Mouse (Mus musculus) mesoderm, embryonic 11.5 days (tissue): ENCODE measurements around the gene Ptges2.

ENCODE experiments used
- DNase-seq: peaks from one replicate; pipeline ENCODE4 v3.0.0-alpha.2; 2012; ENCODE audit warnings: low read depth, low spot score

Gene Ptges2

DNA sequence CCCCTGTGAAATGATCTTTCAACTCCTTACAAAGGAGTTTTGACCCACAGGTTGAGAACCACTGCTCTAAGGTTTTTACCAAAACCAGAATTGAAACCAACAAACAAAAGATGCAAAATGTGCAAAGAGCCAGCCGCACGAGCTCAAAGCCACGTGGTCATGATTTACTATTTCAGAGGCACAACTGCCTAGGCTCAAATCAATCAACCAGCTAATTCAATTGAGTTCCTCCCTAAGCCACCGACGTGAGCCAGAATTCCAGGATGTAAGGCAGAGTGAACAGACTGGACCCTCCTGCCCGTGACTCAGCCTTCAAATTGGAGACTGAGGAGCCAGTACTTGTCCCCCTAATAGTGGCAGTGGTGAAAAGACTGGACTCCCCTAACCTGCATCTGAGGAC, 43.5 kb downstream of the Ptges2 start:
- DNase-seq = peak; percentile 25

DNA sequence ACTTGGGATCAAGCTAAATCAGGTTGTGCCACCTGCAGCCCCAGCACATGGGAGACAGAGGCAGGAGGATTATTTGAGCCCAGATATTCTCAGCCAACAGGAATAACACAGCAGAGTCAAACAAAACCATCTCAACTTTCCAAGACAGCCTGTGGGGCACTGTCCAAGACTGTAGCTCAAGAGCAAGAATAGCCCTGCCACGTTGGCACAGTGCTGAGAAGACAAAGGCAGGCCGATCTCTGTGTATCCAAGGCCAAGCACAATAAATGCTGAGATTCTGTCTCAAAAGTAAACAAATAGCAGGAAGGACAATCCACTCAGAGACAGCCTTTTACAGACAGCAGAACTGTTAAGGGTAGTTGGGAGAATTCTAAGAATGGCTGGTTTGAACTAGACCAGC, 44.5 kb downstream of the Ptges2 start:
- DNase-seq = no peak

DNA sequence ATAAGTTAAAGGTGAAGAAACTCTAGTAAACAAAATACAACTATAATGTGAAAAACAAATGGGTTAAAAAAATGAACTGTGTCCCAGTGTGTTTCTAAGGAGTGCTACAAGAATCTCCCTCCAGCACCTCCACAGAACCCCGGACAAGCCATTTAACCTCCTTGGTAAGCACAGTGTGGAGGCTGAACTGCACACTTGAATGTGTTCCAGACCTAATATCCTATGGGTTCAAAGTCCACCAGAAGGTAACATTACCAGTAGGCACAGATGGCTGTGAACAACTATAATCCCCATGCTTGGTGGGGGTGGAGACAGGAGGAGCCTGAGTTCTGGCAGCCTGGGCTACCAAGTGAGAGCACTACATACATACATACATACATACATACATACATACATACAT, 44.9 kb downstream of the Ptges2 start:
- no peak for DNase-seq

DNA sequence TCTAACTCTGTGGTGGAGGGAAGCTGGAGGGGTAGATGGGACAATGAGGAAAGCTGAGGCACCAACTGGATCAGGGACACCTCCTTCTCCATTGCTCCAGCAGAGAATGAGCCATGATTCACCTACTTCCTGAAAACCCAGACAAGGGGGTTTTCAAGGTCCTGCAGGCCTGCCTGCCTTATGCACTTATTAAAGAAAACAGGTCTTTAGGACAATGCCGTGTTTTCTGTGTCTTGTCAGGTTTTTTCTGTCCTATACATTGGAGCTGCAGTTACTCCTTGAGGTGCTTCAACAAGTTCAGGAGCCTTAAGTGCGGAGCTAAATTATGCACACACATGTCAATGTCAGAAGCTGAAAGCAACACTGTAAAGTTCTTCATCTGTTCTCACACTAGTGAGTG, 45.9 kb downstream of the Ptges2 start:
- DNase-seq = no peak

DNA sequence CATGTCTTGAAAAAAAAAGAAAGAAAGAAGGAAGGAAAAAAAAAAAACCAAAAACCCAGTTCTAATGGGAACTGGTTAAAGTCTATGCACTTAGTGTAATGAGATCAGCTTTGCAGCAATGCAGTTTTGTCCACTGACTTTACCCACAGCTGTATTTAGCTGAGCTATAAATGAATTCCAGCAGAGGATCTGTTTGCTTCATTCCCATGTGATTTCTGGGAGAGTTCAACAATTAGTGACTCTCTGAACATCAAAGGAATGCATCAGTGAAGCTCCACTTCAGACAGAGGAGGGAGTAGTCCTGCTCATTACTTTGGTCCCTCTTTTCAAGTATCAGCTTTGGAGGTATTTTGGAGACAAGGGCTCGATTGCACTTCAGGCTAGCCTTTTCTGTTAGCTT, 49.8 kb downstream of the Ptges2 start:
- DNase-seq = no peak

DNA sequence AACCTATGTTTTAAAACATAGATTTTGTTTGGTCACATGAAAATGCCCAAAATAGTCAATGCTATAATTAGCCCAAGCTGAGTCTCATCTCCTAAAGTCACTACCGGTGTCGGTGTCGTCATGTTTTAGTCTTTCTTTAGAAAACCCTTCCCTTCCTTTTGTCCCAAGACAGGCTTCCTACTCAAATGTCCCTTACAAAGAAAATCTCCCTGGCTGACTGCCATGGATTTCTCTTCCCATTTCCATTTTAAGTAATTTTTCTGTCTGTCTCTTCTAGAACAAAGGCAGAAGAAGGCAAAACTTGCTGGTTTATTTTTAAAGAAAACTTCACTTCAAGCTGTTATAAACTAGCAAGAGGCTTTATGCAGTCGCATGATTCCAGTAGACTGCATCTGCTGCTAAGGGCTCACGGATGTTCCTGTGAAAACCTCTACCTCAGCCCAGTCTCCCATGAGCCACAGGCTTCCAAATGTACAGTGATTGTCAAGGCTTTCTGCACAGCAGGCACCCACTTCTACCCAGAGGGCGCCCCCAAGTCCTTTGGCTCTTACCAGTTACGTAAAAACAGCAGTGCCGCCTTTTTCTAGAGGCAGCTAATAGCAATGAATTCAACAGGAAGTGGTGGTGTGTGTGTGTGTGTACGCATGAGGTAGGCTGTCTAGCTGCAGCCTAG, 51.7 kb downstream of the Ptges2 start:
- no peak for DNase-seq

DNA sequence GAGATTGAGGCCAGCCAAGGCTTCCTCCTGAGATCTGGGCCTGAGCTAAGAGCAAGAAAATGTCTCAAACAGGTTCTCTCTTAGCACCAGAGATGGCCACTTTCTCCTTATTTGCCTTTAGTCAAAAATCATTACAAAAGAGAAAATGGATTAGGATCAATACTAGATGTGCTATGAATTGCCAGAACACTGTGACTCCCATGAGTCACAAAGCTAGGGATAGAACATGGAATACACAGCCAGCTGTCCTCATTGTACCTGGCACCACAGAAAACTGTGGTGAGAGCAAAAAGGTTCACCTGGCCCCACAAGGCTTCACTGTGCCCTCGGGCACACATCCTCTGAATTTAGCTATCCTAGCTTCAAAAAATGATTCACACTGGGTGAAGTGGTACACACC, 52.8 kb downstream of the Ptges2 start:
- no peak for DNase-seq

DNA sequence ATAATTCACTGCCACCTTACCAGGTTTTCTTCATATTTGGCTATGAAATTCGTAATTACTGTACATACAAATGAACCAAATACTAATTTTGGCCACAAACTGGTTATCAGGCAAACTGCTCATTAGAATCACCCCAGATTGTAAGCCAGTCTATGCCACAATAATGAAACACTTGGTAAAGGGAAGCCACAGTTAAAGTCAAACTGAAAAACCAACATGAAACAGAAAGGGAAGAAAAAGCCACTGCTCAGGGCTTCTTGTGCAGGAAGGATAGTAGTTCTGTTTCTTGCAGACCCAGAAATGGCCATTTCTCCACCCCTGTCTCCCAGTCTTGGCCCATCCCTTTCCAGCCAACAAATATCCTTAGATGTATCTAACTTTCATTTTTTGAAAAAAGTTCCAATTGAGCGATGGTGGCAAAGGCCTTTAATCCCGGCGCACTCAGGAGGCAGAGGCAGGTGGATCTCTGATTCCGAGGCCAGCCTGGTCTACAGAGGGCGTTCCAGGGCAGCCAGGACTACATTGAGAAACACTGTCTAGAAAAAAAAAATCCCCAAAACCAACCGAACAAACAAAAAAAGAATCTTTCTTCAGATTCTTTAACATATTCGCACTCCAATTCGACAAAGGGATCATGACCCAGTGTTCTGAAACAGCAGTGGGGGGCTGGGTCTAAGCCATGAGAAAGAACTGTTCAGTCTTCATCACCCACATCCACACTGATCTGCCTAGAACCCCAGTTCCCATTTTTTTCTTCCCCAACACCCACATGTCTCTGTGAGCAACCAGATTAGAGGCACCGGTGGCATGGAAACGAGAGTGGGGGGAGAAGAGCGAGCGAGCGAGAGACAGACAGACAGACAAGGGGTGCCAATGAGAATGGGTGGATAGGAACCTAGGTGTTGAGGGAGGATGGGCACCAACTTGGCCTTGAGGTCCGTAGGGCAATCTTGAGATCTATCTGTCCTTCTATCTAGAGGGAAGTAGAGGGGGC, 54.4 kb downstream of the Ptges2 start, which contains the start of gene Naif1:
TSS of gene Naif1 (plus strand) at position 697 of the 994 bp plus-strand sequence.
- no peak for DNase-seq

DNA sequence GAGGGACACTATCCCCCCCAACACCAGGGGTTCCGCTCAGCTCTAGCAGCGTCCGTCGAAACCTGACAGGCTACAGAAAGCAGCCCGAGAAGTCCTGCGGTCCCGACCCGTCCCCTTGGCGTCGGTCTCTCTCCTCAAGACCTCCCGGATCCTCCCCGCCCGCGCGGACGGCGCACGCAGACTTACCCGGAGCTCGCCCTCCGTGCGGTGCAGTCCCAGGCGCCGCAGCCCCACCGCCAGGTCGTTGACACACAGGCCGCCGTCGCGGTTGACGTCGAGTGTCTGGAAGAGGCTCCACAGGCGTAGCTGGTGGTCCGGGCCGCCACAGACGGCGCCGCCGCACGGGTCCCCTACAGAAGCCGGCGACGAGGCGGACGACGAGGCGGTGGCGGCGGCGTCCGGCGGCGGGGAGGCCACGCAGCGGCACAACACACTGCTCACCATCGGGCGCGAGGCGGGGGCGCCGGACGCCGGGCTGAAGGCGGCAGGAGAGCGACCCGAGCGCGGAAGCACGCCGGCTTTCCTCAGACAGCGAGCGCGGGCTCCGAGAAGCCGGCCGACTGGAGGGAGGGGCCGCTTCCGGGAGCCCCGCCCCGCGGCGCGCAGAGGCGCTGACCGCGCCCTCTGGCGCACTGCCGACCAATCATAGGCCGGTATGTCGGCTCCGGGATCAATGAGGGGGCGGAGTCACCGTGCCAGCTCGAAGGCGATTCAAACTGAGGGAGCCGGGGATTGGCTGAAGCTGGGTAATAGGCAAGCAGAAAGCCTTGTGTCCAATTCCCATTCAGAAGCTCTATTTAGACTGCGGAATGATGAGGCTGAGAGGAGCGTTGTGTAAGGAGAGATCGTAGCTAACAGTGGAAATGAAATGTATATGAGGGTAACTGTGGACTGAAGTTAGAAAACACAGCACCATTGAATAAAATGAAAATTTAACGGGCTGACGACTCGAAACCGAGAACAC, 55.5 kb downstream of the Ptges2 start, which contains the start of gene Slc25a25:
TSS of gene Slc25a25 (minus strand) at position 565 of the 964 bp plus-strand sequence.
- DNase-seq = peak; percentile 99

DNA sequence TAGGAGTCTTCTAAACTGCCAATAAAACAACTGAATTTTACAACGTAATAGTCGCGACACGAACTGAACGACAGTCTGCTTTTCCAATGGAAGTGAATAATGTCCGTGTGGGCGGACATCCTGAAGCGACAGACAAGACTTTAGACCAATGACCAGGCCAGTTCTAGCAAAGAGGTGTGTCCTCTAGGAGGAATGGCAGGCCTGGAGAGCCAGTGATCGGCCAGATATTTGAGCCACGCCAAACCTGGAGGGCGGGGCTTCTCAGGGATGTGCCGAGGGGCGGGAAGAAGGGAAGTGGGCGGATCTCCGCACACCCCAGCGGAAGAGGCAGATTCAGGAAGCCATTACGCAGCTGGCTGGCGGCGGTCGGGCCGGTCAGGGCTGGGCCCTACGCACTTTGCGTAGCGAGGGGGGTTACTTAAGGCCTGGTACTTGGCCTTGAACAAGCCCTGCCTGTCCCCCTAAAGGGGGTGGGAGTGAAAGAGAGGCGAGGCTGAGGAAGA, 56.2 kb downstream of the Ptges2 start:
- peak; percentile 99 for DNase-seq

DNA sequence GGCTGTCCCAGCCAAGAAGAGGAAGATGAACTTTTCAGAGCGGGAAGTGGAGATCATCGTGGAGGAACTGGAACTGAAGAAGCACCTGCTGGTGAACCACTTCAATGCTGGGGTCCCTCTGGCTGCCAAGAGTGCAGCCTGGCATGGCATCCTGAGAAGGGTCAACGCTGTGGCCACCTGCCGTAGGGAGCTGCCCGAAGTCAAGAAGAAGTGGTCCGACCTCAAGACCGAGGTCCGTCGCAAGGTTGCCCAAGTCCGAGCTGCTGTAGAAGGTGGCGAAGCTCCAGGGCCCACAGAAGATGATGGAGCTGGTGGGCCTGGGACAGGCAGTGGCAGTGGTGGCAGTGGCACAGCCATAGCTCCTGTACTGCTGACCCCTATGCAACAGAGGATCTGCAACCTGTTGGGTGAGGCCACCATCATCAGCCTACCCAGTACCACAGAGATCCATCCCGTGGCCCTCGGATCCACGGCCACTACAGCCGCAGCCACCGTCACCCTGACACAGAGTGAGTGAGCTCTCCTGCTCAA, 56.8 kb downstream of the Ptges2 start:
- DNase-seq = no peak

DNA sequence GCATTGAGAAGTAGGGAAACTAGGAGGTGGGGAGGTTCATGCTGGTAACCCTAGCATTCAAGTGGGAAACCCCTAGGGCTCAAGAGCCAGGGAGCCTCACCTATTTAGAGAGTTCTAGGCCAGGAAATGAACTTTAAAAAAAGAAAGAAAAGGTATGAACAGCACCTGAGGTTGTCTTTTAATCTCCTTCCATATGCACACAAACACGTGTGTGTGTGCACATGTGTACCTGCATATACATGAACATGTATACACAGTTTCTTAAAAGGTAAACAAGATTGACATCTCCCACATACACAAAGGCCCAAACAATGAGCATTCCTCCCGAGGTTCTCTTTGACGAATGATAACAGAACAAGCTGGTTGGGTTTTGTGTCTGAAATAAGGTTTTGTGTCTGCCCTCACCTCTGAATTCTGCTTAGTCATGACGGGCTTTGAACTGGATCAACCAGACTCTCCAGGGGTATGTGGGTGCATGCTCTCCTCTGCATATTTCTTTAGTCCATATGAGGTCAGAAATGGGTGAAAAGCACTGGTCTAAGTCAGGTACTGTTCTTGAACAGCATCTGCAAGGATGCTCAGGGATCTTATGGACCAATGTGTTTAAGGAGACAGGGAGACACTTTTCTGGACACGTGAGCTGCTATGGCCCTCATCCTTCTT, 58.1 kb downstream of the Ptges2 start:
- DNase-seq = no peak

DNA sequence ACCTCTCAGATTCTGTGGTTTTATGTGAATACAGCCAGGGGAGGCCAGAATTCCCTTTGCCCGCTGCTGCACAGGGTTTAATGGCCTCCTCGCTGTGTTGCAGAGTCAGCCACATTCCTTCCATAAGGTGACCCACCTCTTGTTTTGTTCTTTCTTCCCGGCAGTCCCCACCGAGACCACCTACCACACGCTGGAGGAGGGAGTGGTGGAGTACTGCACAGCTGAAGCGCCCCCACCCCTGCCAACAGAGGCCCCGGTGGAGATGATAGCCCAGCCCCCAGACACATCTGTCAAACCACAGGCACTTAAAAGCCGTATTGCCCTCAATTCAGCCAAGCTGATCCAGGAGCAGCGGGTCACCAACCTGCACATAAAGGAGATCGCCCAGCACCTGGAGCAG, 58.9 kb downstream of the Ptges2 start:
- no peak for DNase-seq

DNA sequence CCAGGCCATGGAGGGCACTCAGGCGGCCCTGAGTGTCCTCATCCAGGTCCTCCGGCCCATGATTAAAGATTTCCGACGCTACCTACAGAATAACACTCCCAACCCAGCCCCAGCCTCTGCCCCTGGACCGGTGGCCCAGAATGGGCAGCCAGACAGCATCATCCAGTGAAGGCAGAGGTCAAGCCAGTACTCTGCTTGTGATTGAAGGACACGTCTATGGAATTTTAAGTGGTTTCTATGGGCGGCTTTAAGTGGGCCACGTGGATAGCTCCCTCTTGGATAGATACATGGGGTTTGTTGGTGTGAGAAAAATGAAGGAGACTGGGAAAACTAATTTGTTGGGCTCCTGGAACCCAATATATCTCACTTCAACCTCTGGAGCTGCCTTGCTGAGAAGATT, 59.4 kb downstream of the Ptges2 start:
- DNase-seq = no peak
